Mouse (Mus musculus) limb, embryonic 10.5 days (tissue): ENCODE results near the gene Arpc4. TPM values are rescaled to one million over a fixed set of nuclear protein-coding genes. Genes with fewer than 3 reads are reported as not detected.

Experiments
- DNase-seq: peaks from one replicate; pipeline ENCODE4 v3.0.0-alpha.2; 2017; ENCODE audit warnings: low spot score
- H3K27ac ChIP-seq: fragments of 300-500 bp; sonication (generic); 2 replicates; pipeline ENCODE4 v1.5.1; 2016; ENCODE audit warnings: mild to moderate bottlenecking
- H3K27me3 ChIP-seq: fragments of 300-500 bp; sonication (generic); 2 replicates; pipeline ENCODE4 v1.6.1; 2016; ENCODE audit warnings: low read depth, mild to moderate bottlenecking; ENCODE audit not compliant: poor library complexity, severe bottlenecking
- H3K36me3 ChIP-seq: fragments of 300-500 bp; sonication (generic); 2 replicates; pipeline ENCODE4 v1.6.1; 2016; ENCODE audit warnings: mild to moderate bottlenecking, moderate library complexity
- H3K4me1 ChIP-seq: fragments of 300-500 bp; sonication (generic); 2 replicates; pipeline ENCODE4 v1.6.1; 2016
- H3K4me3 ChIP-seq: fragments of 300-500 bp; sonication (generic); 2 replicates; pipeline ENCODE4 v1.5.1; 2016; ENCODE audit warnings: mild to moderate bottlenecking, moderate library complexity
- H3K9me3 ChIP-seq: fragments of 300-500 bp; sonication (generic); replicated peaks from 2 replicates; pipeline ENCODE4 v1.6.1; 2016; ENCODE audit warnings: mild to moderate bottlenecking
- WGBS: fragments of 180-500 bp; shearing (Covaris S2); methylation state at CpG from one replicate; pipeline ENCODE4 v1.1.7; 2016; 5-methylcytosine and 5-hydroxymethylcytosine counted together
- polyA plus RNA-seq: library from polyadenylated mRNA; unstranded; fragments of >200 nt; fragmentation: Nextera tagmentation; extraction: Ambion mirVana; gene quantifications from 2 replicates; pipeline ENCODE4 v1.2.1, GENCODE M21; 2016

Gene Arpc4
- polyA plus RNA-seq, 1 experiment from 2014 or later: 383 TPM

GRCm38 (mm10) chr6:113394811-113395210 lies 16.9 kb downstream of the Arpc4 start:
- 93% methylated on average over 11 of the region's 11 CpGs for WGBS
- no peaks in the 10 kb centered on the region for H3K27me3 ChIP-seq
- peaks cover 25% of the 10 kb centered on the region for H3K36me3 ChIP-seq
- peaks cover 23% of the 10 kb centered on the region for H3K4me1 ChIP-seq
- DNase-seq: no peak
- no peak overlapping the region for H3K4me3 ChIP-seq
- H3K27ac ChIP-seq: no peak overlapping the region
- no peaks in the 10 kb centered on the region for H3K9me3 ChIP-seq

- 88% methylated on average over 6 of the region's 6 CpGs for WGBS
- peaks cover 23% of the 10 kb centered on the region for H3K4me1 ChIP-seq
- H3K36me3 ChIP-seq: peaks cover 22% of the 10 kb centered on the region
- no peak for DNase-seq
- H3K9me3 ChIP-seq: no peaks in the 10 kb centered on the region
- H3K4me3 ChIP-seq: no peak overlapping the region
- H3K27ac ChIP-seq: no peak overlapping the region
- H3K27me3 ChIP-seq: no peaks in the 10 kb centered on the region
These were observed 17.6 kb downstream of the Arpc4 start for GRCm38 (mm10) chr6:113395501-113395900.

GRCm38 (mm10) chr6:113396270-113397030 lies 18.5 kb downstream of the Arpc4 start:
- 84% methylated on average over 10 of the region's 10 CpGs for WGBS

GRCm38 (mm10) chr6:113402094-113402493 lies 24.2 kb downstream of the Arpc4 start:
- no peaks in the 10 kb centered on the region for H3K4me1 ChIP-seq
- 91% methylated on average over 13 of the region's 13 CpGs for WGBS
- no peaks in the 10 kb centered on the region for H3K9me3 ChIP-seq

More at GRCm38 (mm10) chr6:113396270-113397030, 18.5 kb downstream of the Arpc4 start:
- DNase-seq: no peak
- Histone ChIP-seq H3K27ac (no peak overlapping the region), H3K9me3 (no peaks in the 10 kb centered on the region), H3K4me1 (peaks cover 23% of the 10 kb centered on the region), H3K27me3 (no peaks in the 10 kb centered on the region), H3K36me3 (peaks cover 18% of the 10 kb centered on the region), H3K4me3 (no peak overlapping the region)

DNA sequence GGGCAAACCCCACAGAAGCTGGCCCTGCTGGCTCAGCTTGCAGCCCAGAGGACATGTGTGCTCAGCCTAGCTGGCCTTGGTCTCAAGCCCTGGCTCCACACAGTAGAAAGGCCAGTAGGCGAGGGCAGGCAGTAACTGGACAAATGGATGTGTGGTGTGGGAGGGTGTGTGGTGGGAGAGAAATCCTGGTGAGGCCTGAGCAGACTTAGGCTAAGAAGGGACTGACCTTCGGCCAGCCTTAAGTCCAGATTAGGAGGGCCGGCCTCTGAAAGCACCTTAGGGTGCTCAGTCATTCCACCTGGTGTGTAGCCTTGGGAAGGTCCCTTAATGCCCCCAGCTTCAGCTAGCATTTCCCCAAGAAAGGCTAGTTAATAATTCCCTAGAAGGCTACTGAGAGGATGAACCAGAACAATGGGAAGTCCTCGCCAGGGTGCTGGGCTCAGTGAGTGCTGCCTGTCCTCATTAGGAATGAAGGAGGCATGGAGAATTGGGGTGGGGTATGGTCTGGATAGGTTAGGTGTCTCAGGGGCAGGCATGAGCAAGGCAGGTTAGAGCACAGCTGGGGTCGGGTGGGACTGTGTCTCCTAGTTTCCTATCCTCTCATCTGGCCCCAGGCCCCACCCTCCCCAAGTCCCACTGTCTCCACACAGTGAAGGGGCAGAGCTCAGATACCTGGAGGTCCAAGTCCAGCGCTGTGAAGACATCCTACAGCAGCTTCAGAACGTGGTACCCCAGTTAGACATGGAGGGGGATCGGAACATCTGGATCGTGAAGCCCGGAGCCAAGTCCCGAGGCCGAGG lies 26.9 kb downstream of the Arpc4 start:
- no peak overlapping the region for H3K4me3 ChIP-seq
- H3K27ac ChIP-seq: peak overlapping the region; percentile 26; the same call in 1 of the 2 replicates
- peaks cover 17% of the 10 kb centered on the region; the same call in 1 of the 2 replicates for H3K36me3 ChIP-seq
- no peaks in the 10 kb centered on the region for H3K27me3 ChIP-seq
- H3K4me1 ChIP-seq: peaks cover 16% of the 10 kb centered on the region
- WGBS: 86% methylated on average over 12 of the region's 12 CpGs
- no peaks in the 10 kb centered on the region for H3K9me3 ChIP-seq
- no peak for DNase-seq

More at GRCm38 (mm10) chr6:113402094-113402493, 24.2 kb downstream of the Arpc4 start:
- H3K27me3 ChIP-seq: no peaks in the 10 kb centered on the region
- peaks cover 14% of the 10 kb centered on the region; the same call in 1 of the 2 replicates for H3K36me3 ChIP-seq
- no peak overlapping the region for H3K4me3 ChIP-seq
- DNase-seq: no peak
- H3K27ac ChIP-seq: no peak overlapping the region

- DNase-seq: no peak
- H3K4me1 ChIP-seq: peaks cover 16% of the 10 kb centered on the region
- H3K36me3 ChIP-seq: peaks cover 14% of the 10 kb centered on the region; the same call in 1 of the 2 replicates
- H3K4me3 ChIP-seq: no peak overlapping the region
- no peaks in the 10 kb centered on the region for H3K27me3 ChIP-seq
- no peak overlapping the region for H3K27ac ChIP-seq
- H3K9me3 ChIP-seq: no peaks in the 10 kb centered on the region
- 88% methylated on average over 6 of the region's 6 CpGs for WGBS
These were observed 27.6 kb downstream of the Arpc4 start for GRCm38 (mm10) chr6:113405483-113405882.

DNA sequence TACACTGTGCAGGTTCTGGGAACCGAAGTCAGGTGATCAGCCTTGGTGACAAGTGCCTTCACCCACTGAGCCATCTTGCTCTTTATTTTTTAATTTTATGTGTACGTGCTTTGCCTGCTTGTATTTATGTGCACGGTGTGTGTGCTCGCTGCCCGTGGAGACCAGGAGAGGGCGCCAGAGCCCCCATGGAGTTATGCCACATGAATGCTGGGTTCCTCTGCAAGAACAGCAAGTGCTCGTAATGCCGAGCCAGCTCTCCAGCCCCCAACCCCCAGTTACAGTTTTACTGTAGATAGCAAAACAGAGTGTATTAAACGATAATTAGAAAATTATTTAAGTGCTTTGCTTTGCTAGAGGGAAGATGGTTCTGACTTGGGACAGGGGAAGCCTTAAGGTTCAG lies 28.8 kb downstream of the Arpc4 start:
- H3K4me1 ChIP-seq: peaks cover 16% of the 10 kb centered on the region

DNA sequence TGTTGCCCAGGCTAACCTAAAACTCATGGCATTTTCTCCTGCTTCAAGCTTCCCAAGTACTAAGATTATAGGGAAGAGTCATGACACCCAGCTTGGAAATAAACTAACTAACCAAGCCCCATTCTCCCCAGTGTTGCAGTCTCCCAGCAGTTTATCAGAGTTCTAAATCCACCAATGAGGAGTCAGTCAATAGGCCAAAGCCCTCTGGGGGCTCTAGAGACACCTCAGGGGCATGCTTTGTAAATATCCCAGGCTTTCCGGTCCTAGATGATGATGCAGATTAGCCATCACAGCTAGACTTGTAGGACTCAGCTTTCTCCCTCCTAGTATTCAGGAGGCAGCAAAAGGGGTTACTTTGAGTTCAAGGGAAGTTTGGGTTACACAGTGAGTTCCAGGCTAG lies 32.1 kb downstream of the Arpc4 start:
- 73% methylated on average over 1 of the region's 1 CpGs for WGBS
- no peak overlapping the region for H3K27ac ChIP-seq
- H3K4me1 ChIP-seq: peaks cover 16% of the 10 kb centered on the region
- no peaks in the 10 kb centered on the region for H3K27me3 ChIP-seq
- H3K9me3 ChIP-seq: no peaks in the 10 kb centered on the region
- DNase-seq: no peak
- no peak overlapping the region for H3K4me3 ChIP-seq
- H3K36me3 ChIP-seq: peaks cover 27% of the 10 kb centered on the region

More for the DNA sequence above, 28.8 kb downstream of the Arpc4 start:
- no peaks in the 10 kb centered on the region for H3K27me3 ChIP-seq
- no peak overlapping the region for H3K4me3 ChIP-seq
- DNase-seq: no peak
- no peaks in the 10 kb centered on the region for H3K9me3 ChIP-seq
- 80% methylated on average over 9 of the region's 9 CpGs for WGBS
- H3K27ac ChIP-seq: no peak overlapping the region
- H3K36me3 ChIP-seq: peaks cover 11% of the 10 kb centered on the region; the same call in 1 of the 2 replicates

GRCm38 (mm10) chr6:113416416-113416815 lies 38.5 kb downstream of the Arpc4 start:
- Histone ChIP-seq H3K27ac (no peak overlapping the region), H3K9me3 (no peaks in the 10 kb centered on the region), H3K36me3 (peaks cover 38% of the 10 kb centered on the region), H3K4me3 (no peak overlapping the region), H3K4me1 (peaks cover 15% of the 10 kb centered on the region), H3K27me3 (no peaks in the 10 kb centered on the region)
- DNase-seq: no peak
- 91% methylated on average over 5 of the region's 5 CpGs for WGBS

DNA sequence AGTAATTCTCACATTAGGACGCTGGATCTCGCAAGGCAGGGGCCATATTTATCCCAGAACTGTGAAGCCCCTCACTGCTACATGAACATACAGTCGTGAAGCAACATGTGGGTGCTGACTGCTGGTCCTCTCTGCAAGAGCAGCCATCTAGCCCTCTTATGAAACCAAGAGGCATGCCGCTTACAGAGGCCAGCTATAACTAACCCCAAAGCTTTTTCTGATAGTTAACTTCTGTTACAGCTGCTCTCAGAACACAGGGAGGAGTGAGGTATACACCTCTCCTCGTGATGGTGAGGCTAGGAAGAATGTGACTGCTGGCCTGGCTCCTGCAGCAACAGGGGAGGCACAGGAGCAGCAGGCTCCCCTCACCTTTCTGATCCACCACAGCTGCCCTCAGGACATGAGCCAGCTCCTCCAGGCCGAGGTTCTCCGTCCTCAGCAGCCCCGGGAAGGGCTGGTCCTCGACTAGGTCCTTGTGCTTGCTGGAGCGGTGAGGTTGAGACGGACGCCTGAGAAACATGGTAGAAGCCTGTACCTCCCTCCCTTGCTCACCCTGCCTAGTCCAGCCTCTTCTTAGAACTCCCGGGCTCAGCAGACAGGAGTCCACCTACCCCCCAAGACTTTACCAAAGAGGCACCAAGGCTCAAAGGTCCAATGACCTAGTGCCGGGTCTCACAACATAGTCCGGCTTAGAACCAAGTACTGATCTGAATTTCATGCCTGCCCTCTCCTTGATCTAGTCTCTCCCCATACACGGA lies 40.7 kb downstream of the Arpc4 start:
- peaks cover 15% of the 10 kb centered on the region for H3K4me1 ChIP-seq
- peaks cover 36% of the 10 kb centered on the region for H3K36me3 ChIP-seq
- H3K27ac ChIP-seq: peak overlapping the region; percentile 81
- no peaks in the 10 kb centered on the region for H3K27me3 ChIP-seq
- 18% methylated on average over 16 of the region's 16 CpGs for WGBS
- peak overlapping the region; percentile 64 for H3K4me3 ChIP-seq
- no peaks in the 10 kb centered on the region for H3K9me3 ChIP-seq
- DNase-seq: peak; percentile 60

DNA sequence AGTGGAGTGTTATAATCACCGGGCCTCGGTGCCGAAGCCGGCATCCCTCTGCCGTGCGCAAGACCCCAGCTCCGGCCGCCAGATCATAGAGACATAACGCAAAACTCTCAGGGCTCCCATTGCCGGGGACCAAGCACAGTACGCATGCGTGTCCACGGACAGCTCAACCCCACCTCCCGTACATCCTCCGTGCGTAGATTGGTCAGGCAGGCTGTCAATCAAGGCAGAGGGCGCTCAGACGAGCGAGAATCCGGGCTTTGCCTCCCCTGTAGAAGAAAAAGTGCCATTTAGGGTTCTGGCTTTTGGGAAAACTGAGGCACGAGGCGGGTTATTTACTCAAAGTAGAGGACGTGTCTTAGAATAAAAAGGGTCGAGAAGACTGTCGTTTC lies 41.3 kb downstream of the Arpc4 start, which contains the start of gene Rpusd3:
Rpusd3 (minus strand) TSS at position 142 of the 389 bp plus-strand sequence.
- WGBS: under 1% methylated on average over 25 of the region's 25 CpGs
- Histone ChIP-seq H3K9me3 (no peaks in the 10 kb centered on the region), H3K36me3 (peaks cover 30% of the 10 kb centered on the region), H3K27me3 (no peaks in the 10 kb centered on the region), H3K4me1 (peaks cover 15% of the 10 kb centered on the region), H3K27ac (peak within 1 kb of the TSS; percentile 81), H3K4me3 (peak within 1 kb of the TSS; percentile 64)
- peak; percentile 97 for DNase-seq

DNA sequence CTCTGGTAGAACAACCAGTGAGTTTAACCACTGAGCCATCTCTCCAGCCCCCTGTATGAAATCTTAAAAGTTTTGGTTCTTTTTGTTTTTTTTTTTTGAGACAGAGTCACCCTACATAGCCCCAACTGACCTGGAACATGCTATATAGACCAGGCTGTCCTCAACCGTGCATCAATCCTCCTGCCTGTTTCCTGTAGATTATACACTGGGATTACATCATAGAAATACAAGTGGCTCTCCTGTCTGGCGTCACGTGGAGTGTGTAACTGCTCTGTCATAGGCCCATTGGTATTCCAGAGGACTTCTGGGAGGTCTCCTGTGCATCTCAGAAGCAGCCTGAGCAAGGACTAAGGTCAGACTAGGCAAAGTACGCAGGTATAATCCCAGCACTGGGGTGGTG lies 45.1 kb downstream of the Arpc4 start:
- Histone ChIP-seq H3K9me3 (no peaks in the 10 kb centered on the region), H3K27me3 (no peaks in the 10 kb centered on the region), H3K36me3 (no peaks in the 10 kb centered on the region), H3K27ac (no peak overlapping the region), H3K4me3 (no peak overlapping the region), H3K4me1 (peaks cover 11% of the 10 kb centered on the region)
- WGBS: 80% methylated on average over 4 of the region's 4 CpGs
- no peak for DNase-seq
